Mouse (Mus musculus) lung, postnatal 36 days (tissue): ENCODE results near the gene Sik1.

Experiments
- DNase-seq: peaks from one replicate; pipeline ENCODE4 v3.0.0; 2022; ENCODE audit warnings: mixed read lengths

The Sik1 gene

GRCm38 (mm10) chr17:31831097-31831865 is 24.3 kb downstream of the Sik1 start:
- DNase-seq, result no peak

DNA sequence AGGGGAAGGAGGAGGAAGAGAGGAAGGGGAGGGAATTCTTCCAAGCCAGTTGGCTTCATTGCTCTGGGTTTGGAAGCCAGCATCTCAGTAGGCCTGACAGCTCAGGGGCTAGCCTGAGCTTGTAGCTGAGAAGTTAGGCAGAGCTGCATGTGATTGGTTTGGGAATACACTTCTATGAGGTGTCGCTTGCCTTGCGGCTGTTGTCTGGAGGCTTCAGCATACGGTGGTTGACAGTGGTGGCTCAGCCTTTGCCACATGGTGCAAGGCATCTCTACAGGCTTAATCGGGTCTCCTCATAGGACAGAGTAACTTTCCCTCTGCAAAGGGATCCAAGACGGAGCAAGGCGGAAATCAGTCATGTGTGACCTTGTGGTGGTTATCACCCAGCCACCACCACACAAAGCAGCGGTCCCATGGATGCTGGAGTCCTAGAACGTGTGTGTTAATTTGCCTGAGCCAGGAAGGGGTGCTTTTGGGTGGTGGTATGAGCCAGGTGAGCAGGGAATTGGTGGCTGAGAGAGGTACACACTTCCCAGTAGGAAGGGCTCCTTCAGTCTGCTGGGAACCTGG is 25.0 kb downstream of the Sik1 start:
- no peak for DNase-seq

DNA sequence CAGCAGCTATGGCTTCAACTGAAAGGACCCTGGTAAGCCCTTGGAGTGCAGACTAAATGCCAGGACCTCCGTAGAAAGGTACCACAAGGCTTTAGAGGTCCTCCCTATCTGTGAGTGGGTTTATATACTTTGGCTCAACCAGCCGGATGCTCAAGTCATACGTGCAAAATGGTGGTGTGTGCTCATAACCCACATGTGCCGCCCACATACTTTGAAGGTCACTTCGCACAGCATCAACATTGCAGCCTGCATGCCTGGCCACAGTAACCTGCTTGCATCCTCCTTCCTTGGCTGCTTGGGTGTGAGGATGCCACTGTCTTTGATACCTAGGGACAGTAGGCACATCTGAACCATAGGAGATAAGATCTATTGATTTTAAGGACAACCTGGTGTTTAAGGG is 26.7 kb downstream of the Sik1 start:
- no peak for DNase-seq

DNA sequence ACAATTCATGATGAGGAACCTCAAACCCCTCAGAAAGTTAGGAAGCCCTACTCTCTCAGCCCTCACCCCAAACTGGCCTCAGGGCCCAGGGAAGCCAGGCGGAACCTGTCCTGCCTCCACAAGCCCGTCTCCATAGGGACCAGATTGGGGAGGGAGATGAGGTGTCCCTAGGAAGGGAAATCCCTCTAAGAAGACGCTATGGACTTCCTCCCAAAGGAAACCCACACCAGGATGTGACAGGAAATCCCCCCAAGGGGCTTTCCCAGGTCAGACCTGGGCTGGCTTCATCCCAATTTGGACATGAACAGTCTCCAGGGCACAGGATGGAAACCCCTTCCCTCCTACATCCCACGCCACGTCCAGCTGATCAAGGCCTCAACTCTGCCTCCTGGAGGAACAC is 27.5 kb downstream of the Sik1 start:
- DNase-seq, result no peak

GRCm38 (mm10) chr17:31827206-31827605 is 28.4 kb downstream of the Sik1 start:
- peak; percentile 87 for DNase-seq

DNA sequence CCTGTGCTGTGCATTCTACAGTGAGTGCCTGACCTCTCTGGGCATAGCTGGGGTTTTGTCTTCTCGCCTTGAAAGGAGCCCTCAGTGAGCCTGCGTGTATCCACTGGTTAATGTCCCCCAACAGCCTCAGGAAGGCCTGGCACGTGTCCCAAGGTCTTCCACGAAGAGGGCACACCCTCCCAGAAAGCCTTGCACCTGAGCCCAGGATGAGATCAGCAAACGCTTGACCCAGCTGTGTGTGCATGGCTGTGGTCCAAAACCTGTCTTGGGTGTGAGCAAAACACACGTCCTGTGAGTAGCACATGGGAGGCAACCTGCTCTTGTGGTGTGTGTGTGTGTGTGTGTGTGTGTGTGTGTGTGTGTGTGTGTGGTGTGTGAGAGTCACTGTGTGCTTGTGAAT is 28.9 kb downstream of the Sik1 start:
- DNase-seq, result peak; percentile 75

GRCm38 (mm10) chr17:31825678-31826077 is 29.9 kb downstream of the Sik1 start:
- DNase-seq, result no peak

GRCm38 (mm10) chr17:31824812-31825211 is 30.8 kb downstream of the Sik1 start:
- no peak for DNase-seq

DNA sequence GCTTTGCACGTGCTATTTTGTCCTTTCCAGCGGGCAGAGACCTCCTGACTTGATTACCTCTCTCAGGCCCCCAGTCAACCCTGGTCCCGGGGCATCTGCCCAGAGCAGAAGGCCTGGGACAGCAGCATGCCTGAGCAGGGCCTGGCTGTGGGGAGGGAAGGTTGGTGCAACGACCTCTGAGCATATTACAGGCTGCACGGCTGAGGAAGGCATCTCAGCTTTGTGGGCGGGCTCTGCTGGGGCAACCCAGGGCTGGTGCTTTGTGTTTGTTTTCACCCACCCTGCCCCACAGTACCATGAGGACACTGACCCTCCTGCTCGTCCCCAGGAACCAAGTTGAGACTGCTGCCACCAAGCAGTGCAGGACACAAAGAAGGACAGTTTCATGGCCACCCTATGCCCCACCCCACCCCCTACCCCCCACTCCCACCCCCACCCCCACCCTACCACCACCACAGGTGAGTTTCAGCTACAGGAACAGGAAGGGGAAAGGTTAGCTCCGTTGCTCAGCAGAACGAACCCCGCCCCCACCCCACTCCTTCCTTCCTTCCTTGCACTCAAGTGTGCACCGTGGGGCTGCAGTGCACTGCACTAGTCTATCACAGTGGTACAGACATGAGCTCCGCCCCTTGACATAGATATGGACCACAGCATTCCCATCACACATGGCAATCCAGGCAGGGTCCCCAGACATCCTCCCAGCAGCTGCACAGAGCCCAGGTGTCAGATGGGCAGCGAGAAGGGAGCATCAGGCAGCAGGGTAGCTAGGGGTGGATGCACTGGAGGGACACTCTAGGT is 34.3 kb downstream of the Sik1 start:
- no peak for DNase-seq

DNA sequence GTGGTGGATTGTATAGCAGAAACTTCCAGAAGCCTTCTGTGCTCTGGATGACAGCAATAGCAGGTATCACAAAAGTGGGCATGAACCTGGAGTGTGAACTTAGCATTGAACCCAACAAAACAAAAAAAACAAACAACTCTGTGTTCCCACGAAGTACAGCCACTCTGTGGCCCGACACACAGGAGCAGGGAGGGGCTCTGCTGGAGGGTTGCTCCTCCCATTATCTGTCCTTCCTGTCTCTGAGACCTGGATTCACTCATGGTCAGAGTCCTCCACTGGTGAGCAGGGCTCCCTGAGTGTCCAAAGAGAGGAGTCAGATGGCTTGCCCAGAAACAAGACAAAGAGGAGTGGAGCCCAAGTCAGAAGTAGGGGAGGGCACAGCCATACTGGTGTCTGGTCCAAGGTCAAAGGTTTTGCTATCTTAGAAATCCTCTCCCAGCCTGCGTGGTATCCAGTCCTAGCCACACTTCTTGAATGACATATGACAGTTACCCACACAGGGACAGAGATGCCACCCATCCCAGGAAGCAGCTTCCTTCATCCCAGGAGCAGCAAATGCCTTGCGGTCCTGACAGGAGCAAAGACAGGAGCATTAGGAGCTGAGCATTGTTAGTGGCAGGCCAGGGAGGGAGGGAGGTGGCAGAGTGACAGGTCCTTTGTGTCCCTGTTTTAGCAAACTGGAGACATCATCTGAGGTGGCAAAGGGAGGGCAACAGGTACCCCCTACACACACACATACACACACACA is 35.3 kb downstream of the Sik1 start:
- DNase-seq, result no peak

GRCm38 (mm10) chr17:31819372-31819771 is 36.2 kb downstream of the Sik1 start:
- DNase-seq, result no peak

DNA sequence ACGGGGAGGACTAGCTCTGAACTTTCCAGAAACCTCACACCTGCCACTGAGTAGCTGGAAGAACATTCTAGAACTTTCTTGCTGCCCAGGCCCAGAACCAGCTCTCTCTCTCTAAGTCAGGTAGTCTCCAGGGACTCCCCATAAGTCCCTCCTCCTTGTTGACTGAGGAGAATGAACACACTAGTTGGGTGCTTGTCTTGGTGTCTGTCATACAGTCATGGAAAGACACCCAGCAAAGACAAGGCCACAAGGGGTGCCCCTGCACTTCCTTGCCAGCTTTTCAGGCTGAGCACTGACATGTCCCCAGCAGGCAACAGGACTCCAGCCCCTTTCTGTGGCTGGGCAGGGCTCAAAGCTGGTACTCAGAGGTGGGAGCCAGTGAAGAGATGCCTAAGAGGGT is 37.8 kb downstream of the Sik1 start:
- no peak for DNase-seq

DNA sequence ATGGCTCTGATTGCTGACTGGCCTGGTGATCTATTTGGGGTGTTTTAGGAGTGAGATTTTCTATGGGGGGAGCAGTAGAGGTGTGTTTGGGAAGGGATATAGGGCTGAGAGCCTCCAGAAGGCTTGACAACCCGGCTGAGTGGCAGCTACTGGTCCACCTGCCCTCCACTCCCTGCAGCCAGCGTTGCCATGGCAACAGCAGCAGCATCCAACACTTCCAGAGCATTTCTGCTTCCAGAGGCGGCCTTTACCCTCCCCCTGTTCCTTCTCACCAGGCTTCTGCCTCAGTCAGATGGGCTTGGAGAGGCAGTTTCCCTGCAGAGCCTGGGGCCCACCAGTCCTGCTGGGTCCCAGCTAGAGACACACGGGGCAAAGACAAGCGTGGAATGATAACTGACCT is 38.4 kb downstream of the Sik1 start:
- DNase-seq, result no peak

DNA sequence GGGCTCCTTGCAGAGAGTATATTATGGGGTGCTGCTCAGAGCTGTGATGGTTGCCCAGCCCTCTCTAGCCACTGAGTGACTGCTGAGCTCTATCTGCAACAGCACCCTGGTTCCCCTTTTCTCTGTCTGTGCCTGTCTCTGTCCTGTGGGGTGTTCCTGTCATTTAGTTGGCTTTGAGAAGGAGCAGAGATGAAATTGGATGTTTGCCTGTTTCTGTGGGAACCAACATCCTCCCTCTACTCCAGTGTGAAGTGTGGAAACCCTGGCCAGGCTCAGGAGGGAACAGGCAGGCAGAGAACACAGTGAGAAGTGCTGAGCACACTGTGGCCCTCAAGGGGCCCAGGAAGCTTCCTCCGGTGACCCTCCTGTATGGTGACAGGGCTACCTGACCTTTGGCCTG is 40.8 kb downstream of the Sik1 start:
- peak; percentile 39 for DNase-seq

DNA sequence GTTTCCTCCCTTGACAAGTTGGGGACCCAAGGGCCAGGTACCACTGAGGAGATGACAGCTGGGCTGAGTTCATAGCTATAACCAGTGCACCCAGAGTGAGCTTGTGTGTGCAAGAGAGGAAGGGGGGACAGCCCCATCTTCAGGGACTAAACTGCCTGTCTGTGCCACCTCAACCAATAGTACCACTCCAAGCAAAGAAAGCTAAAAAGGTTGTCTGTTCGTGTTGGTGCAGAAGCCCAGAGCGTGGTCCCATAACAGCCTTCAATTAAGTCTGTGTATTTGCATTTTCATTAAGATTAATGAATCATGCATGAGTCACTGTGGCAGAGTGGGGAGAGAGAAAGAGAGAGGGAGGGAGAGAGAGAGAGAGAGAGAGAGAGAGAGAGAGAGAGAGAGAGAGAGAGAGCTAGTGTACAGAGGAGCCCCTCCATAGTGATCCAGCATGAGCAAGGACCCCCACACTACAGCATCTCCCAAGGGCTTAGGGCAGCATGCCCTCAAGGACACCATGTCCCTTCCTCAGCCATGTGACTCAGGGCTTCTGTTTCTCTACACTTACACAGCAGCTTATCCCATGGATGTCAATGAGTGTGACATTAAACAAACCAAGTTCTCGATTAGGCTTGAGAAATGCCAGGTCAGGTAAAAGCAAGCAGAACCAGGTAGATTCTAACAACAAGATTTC is 41.5 kb downstream of the Sik1 start:
- no peak for DNase-seq

- DNase-seq, result no peak
Measured at GRCm38 (mm10) chr17:31811333-31811732, 44.3 kb downstream of the Sik1 start.

- DNase-seq, result no peak
Measured at GRCm38 (mm10) chr17:31809894-31810293, 45.7 kb downstream of the Sik1 start.

- no peak for DNase-seq
Measured at GRCm38 (mm10) chr17:31809136-31809535, 46.5 kb downstream of the Sik1 start.

DNA sequence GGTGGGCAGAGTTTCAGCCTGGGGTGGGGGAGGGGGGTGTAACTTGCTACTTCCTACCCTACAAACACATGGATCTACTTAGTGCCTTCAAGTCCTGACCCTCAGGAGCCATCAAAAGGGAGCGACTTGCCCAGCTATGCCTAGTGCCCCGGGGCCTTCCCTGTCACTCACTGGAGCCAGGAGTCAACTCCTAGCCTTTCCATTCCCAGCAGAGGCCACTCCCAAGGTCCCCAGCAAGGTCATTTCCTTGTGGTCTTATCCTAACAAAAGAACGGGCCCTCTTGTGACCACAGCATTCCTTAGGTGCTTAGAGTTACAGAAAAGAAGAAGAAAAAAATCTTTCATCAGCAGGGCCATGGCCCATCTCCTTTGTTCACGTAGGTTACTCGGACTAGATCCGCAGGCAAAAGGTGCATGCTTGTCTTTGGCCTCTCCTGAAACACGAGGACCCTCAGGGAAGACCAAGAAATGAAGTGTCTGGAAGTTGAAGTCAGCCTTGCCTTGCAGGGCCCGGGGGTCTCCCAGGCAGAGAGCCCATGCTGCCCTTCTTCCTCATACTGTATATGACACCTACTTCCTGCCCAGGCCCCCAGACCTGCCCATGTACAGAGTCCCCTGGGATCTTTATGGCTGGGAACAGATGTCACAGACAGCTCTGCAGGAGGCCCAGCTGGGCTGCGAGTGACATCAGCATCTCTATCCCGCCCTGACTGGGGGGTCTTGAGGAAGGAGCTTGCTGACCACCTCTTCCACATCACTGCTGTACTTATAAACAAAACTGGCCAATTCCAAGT is 47.3 kb downstream of the Sik1 start:
- peak; percentile 73 for DNase-seq

GRCm38 (mm10) chr17:31806496-31806895 is 49.1 kb downstream of the Sik1 start:
- no peak for DNase-seq

DNA sequence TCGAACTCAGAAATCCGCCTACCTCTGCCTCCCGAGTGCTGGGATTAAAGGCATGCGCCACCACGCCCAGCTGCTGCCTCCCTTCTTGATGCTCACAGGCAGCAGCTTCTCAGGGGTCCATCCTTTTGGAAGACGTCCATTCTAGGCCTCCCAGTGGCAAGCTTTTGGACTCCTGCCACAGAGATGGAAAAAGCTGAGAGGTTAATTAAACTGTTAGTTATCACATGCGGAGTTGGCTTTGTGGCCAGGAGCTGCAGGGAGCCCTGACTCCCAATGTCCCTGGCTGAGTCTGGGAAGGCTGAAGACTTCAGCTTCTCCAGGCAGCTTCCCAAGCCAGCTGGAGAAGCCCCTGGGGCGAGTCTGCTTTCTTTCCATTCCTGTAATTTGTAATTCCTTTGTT is 49.6 kb downstream of the Sik1 start:
- DNase-seq, result no peak

DNA sequence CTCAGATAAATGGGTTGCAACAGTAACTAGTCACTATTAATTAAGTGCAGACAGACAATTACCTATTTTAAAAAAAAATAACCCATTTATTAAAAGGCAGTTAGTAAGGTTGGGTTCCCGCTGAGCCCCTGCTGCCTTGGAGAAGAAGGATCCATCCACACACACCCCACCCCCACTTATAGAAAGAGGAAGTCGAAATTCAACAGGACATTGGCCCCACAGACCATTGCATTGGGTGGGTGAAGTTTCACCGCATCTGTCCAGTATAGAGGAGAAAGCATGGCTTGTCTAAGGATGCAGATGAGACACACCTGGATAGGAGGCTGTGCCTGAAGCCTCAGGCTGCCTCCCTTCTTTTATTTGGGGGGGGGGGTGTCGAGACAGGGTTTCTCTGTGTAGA is 50.0 kb downstream of the Sik1 start:
- no peak for DNase-seq
